Mouse (Mus musculus): ENCODE data around the gene Phf20. TPM values are rescaled to one million over a fixed set of nuclear protein-coding genes. Genes with fewer than 3 reads are reported as not detected.

Gene Phf20
- total RNA-seq, 4 experiments from 2014 or later, result 44.2 to 79.9 (median 57.6) TPM

- DNase-seq, result no peak
These were observed 76.3 kb downstream of the Phf20 start for GRCm38 (mm10) chr2:156272553-156272952.

- DNase-seq, result peak; percentile 84
These were observed 82.2 kb downstream of the Phf20 start for GRCm38 (mm10) chr2:156278226-156279017.

GRCm38 (mm10) chr2:156281227-156281626, 85.0 kb downstream of the Phf20 start:
- DNase-seq, result no peak

GRCm38 (mm10) chr2:156285161-156285560, 88.9 kb downstream of the Phf20 start:
- no peak for DNase-seq

- no peak for DNase-seq
These were observed 90.5 kb downstream of the Phf20 start for GRCm38 (mm10) chr2:156286733-156287132.

GRCm38 (mm10) chr2:156288222-156288621, 92.0 kb downstream of the Phf20 start:
- no peak for DNase-seq

GRCm38 (mm10) chr2:156289552-156290160, 93.4 kb downstream of the Phf20 start:
- DNase-seq, result no peak

GRCm38 (mm10) chr2:156291998-156292397, 95.7 kb downstream of the Phf20 start:
- no peak for DNase-seq

GRCm38 (mm10) chr2:156295601-156296063, 99.4 kb downstream of the Phf20 start:
- DNase-seq, result no peak

- no peak for DNase-seq
These were observed 99.9 kb downstream of the Phf20 start for GRCm38 (mm10) chr2:156296190-156296589.

GRCm38 (mm10) chr2:156297653-156298052, 101.4 kb downstream of the Phf20 start:
- no peak for DNase-seq

GRCm38 (mm10) chr2:156298458-156298857, 102.2 kb downstream of the Phf20 start:
- DNase-seq, result no peak

- no peak for DNase-seq
These were observed 105.8 kb downstream of the Phf20 start for GRCm38 (mm10) chr2:156302063-156302462.

- DNase-seq, result no peak
These were observed 108.1 kb downstream of the Phf20 start for GRCm38 (mm10) chr2:156304351-156304750.

GRCm38 (mm10) chr2:156305818-156306217, 109.6 kb downstream of the Phf20 start:
- DNase-seq, result no peak

- no peak for DNase-seq
These were observed 111.0 kb downstream of the Phf20 start for GRCm38 (mm10) chr2:156307261-156307660.

- no peak for DNase-seq
These were observed 113.7 kb downstream of the Phf20 start for GRCm38 (mm10) chr2:156309948-156310347.

GRCm38 (mm10) chr2:156310455-156310854, 114.2 kb downstream of the Phf20 start:
- DNase-seq, result no peak

- no peak for DNase-seq
These were observed 114.7 kb downstream of the Phf20 start for GRCm38 (mm10) chr2:156310945-156311344.

GRCm38 (mm10) chr2:156311441-156311840, 115.2 kb downstream of the Phf20 start:
- no peak for DNase-seq

GRCm38 (mm10) chr2:156311841-156312291, 115.6 kb downstream of the Phf20 start:
- DNase-seq, result peak; percentile 32

GRCm38 (mm10) chr2:156312297-156312897, 116.1 kb downstream of the Phf20 start, which contains the start of the genes Cnbd2 and Scand1:
TSS of gene Cnbd2 (plus strand) at chr2:156312299.
TSS of gene Scand1 (minus strand) at chr2:156312704.
- peak; percentile 81 for DNase-seq

GRCm38 (mm10) chr2:156313153-156313552, 116.9 kb downstream of the Phf20 start:
- no peak for DNase-seq
